Mouse (Mus musculus) brown adipose tissue, adult 24 weeks (tissue): ENCODE data around the gene Col4a6. TPM values are rescaled to one million over a fixed set of nuclear protein-coding genes. Genes with fewer than 3 reads are reported as not detected.

Experiments
- H3K27ac ChIP-seq: fragments of 200-500 bp; replicated peaks from 2 replicates; pipeline ENCODE4 v1.5.1; 2012; ENCODE audit warnings: low read depth, mild to moderate bottlenecking, low read length
- H3K4me1 ChIP-seq: fragments of 200-500 bp; 2 replicates; pipeline ENCODE4 v1.6.1; 2012; ENCODE audit warnings: low read length, mixed read lengths; ENCODE audit not compliant: control insufficient read depth, insufficient read depth, insufficient read length
- H3K4me3 ChIP-seq: fragments of 200-500 bp; 2 replicates; pipeline ENCODE4 v1.5.1; 2012; ENCODE audit warnings: low read depth, mild to moderate bottlenecking, low read length, moderate library complexity; ENCODE audit not compliant: insufficient read depth
- polyA plus RNA-seq: library from polyadenylated mRNA; stranded (reverse); fragments of >200 nt; gene quantifications from 2 replicates; pipeline ENCODE4 v1.2.4, GENCODE M21; 2012; ENCODE audit not compliant: missing spikeins, insufficient read depth, insufficient read length

The Col4a6 gene
- polyA plus RNA-seq, 1 experiment, result not detected

- Histone ChIP-seq H3K27ac (no peak overlapping the region), H3K4me3 (no peak overlapping the region)
Observed at GRCm38 (mm10) chrX:141328044-141328443, 145.8 kb downstream of the Col4a6 start.

GRCm38 (mm10) chrX:141324201-141324600 lies 149.7 kb downstream of the Col4a6 start:
- Histone ChIP-seq H3K4me1 (no peaks in the 10 kb centered on the region), H3K27ac (no peak overlapping the region), H3K4me3 (no peak overlapping the region)

More at GRCm38 (mm10) chrX:141328044-141328443, 145.8 kb downstream of the Col4a6 start:
- H3K4me1 ChIP-seq, result no peaks in the 10 kb centered on the region

DNA sequence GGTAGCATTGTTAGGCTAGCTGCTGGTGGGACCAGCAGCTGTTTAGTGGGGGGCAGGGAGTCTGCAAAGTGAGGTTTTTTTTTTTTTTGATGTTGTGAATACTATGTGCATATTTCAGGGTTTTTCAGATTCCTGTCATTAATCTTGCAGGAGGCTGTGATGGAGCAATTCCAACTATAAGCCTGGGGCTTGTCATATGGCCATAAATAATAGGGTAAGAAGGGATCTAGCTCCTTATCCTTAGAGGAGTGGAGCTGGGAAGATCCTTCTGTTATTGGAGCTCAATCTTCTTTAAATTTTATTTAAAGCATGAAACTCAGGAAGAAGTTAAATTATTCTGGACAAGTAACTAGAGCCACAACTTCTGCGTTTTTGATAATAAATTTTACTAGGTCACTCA lies 157.7 kb downstream of the Col4a6 start:
- H3K4me1 ChIP-seq, result no peaks in the 10 kb centered on the region
- no peak overlapping the region for H3K27ac ChIP-seq
- no peak overlapping the region for H3K4me3 ChIP-seq

DNA sequence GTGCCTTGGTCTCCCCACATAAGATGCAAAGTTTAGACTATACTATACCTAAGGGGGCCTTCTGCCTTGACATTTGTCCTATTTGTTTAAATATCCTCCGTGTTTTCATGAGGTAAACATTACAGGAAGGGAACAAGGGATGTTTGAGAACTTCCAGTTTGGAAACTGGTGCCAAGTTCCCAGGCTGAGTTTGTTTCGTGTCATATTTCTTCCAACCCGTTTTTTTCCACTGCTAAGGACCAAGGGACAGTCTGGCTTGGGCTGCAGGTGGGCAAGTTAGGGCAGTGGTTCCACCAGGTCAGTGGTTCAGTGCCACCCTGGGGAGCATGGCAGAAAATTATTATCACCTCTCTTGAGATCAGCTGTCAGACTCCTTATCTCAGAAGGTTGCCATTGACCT lies 158.1 kb downstream of the Col4a6 start:
- Histone ChIP-seq H3K4me3 (no peak overlapping the region), H3K27ac (no peak overlapping the region), H3K4me1 (no peaks in the 10 kb centered on the region)

- Histone ChIP-seq H3K4me1 (no peaks in the 10 kb centered on the region), H3K4me3 (no peak overlapping the region), H3K27ac (no peak overlapping the region)
Observed at GRCm38 (mm10) chrX:141292702-141293462, 181.0 kb downstream of the Col4a6 start.

DNA sequence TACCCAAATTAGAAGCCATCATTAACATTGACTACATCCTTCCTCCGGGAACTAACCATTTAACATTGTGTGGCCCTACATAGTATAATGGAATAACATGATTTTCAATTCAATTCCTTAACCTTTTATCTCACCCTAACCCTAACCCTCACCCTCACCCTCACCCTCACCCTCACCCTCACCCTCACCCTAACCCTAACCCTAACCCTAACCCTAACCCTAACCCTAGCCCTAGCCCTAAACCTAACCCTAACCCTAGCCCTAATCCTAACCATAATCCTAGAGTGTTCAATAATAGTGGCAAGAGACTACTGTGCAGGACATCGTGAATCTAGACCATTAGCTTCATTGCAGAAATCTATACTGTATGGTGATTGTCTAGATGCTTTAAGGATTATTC lies 197.5 kb downstream of the Col4a6 start:
- H3K4me1 ChIP-seq, result no peaks in the 10 kb centered on the region
- H3K4me3 ChIP-seq, result no peak overlapping the region
- H3K27ac ChIP-seq, result no peak overlapping the region

DNA sequence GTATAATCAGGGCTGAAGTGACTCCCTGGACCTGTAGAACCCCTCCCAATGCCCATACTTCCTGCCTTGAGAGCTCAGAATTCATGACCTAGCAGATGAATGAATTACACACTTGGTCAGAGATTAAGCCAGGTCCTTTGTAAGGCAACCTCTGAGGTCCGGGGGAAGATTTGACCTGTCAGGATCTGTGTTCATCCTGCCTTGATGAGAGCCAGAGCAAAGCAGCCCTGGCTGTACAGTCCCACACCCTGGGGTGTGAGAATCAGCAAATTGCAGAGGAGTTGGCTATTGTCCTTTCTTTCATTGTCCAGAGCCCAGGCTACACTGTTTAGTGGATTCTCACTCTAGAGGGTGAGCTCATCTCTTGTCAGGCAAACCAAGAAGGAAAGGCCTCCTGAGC lies 207.9 kb downstream of the Col4a6 start:
- Histone ChIP-seq H3K4me3 (no peak overlapping the region), H3K4me1 (no peaks in the 10 kb centered on the region), H3K27ac (no peak overlapping the region)

GRCm38 (mm10) chrX:141249636-141250035 lies 224.2 kb downstream of the Col4a6 start:
- H3K4me3 ChIP-seq, result no peak overlapping the region
- no peaks in the 10 kb centered on the region for H3K4me1 ChIP-seq
- H3K27ac ChIP-seq, result no peak overlapping the region

DNA sequence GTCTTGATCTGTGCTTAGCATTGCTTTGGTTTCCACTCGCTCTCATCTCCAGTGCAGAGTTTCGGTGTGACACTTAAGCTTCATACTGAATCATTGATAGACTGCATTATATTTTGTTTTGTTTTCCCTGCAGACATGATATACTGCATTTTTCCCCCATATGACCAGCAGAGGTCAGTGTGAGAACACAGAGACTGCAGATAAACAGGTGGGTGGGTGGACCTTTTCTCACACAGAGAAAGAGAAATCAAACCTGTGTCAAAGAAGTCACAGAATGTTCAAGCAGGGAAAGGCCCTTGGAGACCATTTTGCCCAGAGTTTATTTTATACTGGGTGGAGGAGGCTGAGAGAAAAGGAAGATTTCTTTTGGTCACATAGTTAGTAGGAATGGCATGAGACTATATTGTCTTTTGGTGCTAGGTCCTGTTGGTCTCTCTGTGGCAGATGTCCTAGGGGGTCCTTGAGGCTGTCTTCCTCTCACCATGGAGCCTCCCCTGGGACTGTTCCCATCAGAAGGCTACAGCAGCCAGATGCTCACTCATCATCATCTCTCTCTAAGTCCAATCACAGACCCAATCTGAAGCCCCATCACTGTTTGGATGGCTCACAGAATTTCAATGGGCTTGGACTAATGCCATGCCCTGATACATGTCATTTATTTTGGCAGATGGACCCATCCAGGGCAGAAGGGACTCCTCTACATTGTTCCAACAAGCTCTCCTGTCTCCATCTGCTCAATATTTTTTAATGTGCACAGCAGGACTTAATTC lies 237.1 kb downstream of the Col4a6 start:
- H3K4me1 ChIP-seq, result no peaks in the 10 kb centered on the region
- H3K4me3 ChIP-seq, result no peak overlapping the region
- H3K27ac ChIP-seq, result no peak overlapping the region

- H3K4me1 ChIP-seq, result no peaks in the 10 kb centered on the region
- no peak overlapping the region for H3K4me3 ChIP-seq
- no peak overlapping the region for H3K27ac ChIP-seq
Observed at GRCm38 (mm10) chrX:141228169-141228568, 245.7 kb downstream of the Col4a6 start.

- Histone ChIP-seq H3K27ac (no peak overlapping the region), H3K4me3 (no peak overlapping the region), H3K4me1 (no peaks in the 10 kb centered on the region)
Observed at GRCm38 (mm10) chrX:141212802-141213201, 261.1 kb downstream of the Col4a6 start.

DNA sequence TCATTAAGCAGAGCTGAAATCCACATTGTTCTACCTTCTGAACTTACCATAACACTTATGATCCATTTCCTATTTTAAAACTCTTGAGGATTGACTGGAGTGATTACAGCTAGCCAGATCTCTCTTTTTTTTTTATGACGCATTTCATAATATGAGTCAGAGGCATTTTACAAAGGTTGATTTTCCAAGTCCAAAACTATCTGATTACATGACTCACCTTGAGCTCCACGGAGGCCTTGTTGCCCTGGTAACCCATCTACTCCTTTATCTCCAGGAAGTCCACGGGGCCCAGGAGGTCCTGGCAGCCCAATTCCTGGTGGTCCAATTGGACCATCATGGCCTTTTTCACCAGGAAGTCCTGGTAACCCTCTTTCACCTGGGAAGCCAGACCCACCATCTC lies 274.9 kb downstream of the Col4a6 start:
- no peak overlapping the region for H3K4me3 ChIP-seq
- H3K4me1 ChIP-seq, result no peaks in the 10 kb centered on the region
- no peak overlapping the region for H3K27ac ChIP-seq

GRCm38 (mm10) chrX:141195036-141195435 lies 278.8 kb downstream of the Col4a6 start:
- Histone ChIP-seq H3K4me3 (no peak overlapping the region), H3K4me1 (no peaks in the 10 kb centered on the region), H3K27ac (no peak overlapping the region)

GRCm38 (mm10) chrX:141175353-141175752 lies 298.5 kb downstream of the Col4a6 start:
- H3K4me3 ChIP-seq, result no peak overlapping the region
- no peaks in the 10 kb centered on the region for H3K4me1 ChIP-seq

GRCm38 (mm10) chrX:141165067-141165466 lies 308.8 kb downstream of the Col4a6 start:
- Histone ChIP-seq H3K4me3 (no peak overlapping the region), H3K27ac (no peak overlapping the region), H3K4me1 (no peaks in the 10 kb centered on the region)

More at GRCm38 (mm10) chrX:141175353-141175752, 298.5 kb downstream of the Col4a6 start:
- H3K27ac ChIP-seq, result no peak overlapping the region

DNA sequence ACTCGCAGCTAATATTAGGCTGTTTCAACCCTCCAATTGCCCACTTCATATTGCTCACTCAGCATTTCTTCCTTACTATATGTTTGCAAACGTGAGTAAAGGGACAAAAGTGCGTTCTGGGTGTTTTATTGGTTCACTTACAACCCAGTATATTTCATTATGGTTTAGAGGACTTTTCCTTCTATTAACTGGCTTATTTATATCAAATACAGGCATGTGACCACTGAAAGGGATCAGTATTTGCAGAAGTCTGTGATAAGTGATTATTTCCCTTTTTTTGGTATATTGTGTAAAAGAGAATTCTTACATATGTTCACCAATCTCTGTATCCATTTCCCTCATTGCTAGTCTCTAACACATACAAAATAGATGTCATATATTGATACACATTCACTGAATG lies 313.5 kb downstream of the Col4a6 start:
- Histone ChIP-seq H3K4me3 (no peak overlapping the region), H3K27ac (no peak overlapping the region), H3K4me1 (no peaks in the 10 kb centered on the region)
